Mouse (Mus musculus): ENCODE data around the gene Theg. TPM values are rescaled to one million over a fixed set of nuclear protein-coding genes. Genes with fewer than 3 reads are reported as not detected.

Theg gene
- total and polyA plus RNA-seq, 3 experiments: not detected

DNA sequence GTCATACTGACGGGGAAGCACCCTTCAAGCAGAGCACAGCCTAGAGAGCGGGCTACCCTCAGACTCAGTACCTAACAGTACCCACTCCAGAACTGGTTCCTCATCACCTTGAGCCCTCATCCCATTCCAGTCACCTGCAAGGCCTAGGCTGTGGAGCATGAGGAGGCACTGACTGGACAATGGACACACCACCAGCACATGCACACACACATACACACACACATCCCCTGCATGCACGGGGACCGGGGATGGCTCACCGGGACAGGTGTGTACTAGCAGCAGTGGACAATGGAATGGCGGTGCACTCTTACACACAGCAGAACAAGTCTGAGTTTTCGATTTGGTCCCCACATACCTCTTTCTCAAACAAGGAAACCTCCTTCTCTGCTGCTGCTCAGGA, 49.9 kb downstream of the Theg start:
- H3K9me3 ChIP-seq (replicated peaks; ENCODE audit: insufficient read depth, low read length): no peaks in the 10 kb centered on the region
- H3K27ac ChIP-seq (ENCODE audit: control insufficient read depth, low read depth, low read length): no peak overlapping the region
- no peak overlapping the region for H3K4me3 ChIP-seq (ENCODE audit: control insufficient read depth in 1 of 2, insufficient read depth in 1 of 2, low read depth in 2 of 2, low read length in 2 of 2)
- H3K4me1 ChIP-seq (ENCODE audit: control insufficient read depth in 1 of 2, insufficient read depth in 2 of 2, low read length in 2 of 2): no peaks in the 10 kb centered on the region; a peak in 1 of 4 replicates
- H3K9ac ChIP-seq (ENCODE audit: control insufficient read depth, low read depth, low read length, poor library complexity, severe bottlenecking): no peak overlapping the region
- H3K79me2 ChIP-seq (ENCODE audit: control insufficient read depth, insufficient read depth, low read length, poor library complexity): no peaks in the 10 kb centered on the region; the same call in 1 of the 2 replicates
- TF ChIP-seq ZC3H11A (IDR thresholded peaks at IDR 0.05; ENCODE audit: low read depth, low read length) (no peak), MYC (IDR thresholded peaks at IDR 0.05; ENCODE audit: low read depth, low read length) (no peak), HCFC1 (IDR thresholded peaks at IDR 0.05; ENCODE audit: low read depth, low read length) (no peak), POLR2AphosphoS5 (IDR thresholded peaks at IDR 0.05; ENCODE audit: borderline replicate concordance, low read depth, low read length) (no peak), ETS1 (IDR thresholded peaks at IDR 0.05; ENCODE audit: low read depth, low read length) (no peak), TBP (IDR thresholded peaks at IDR 0.05; ENCODE audit: low read depth, low read length) (no peak), ZKSCAN1 (IDR thresholded peaks at IDR 0.05; ENCODE audit: low read depth, low read length) (no peak), GABPA (IDR thresholded peaks at IDR 0.05; ENCODE audit: low read depth, low read length) (no peak), ZNF384 (IDR thresholded peaks at IDR 0.05; ENCODE audit: low read depth, low read length) (no peak), MAFK (IDR thresholded peaks at IDR 0.05; ENCODE audit: borderline replicate concordance, low read depth, low read length) (no peak), BHLHE40 (IDR thresholded peaks at IDR 0.05; ENCODE audit: borderline replicate concordance, low read depth, low read length) (no peak), SIN3A (IDR thresholded peaks at IDR 0.05; ENCODE audit: low read length) (no peak), TAL1 (IDR thresholded peaks at IDR 0.05; ENCODE audit: low read length) (no peak)
- H3K27me3 ChIP-seq (ENCODE audit: control insufficient read depth in 1 of 2, insufficient read depth in 2 of 2, low read length in 2 of 2): no peaks in the 10 kb centered on the region
- no peak for DNase-seq (ENCODE audit: low read depth, low spot score)
- 0 out of 4 replicates have a peak, but pooled peaks cover 0 to 3% of the 10 kb centered on the region in 2 experiments for H3K36me3 ChIP-seq (ENCODE audit: control insufficient read depth in 1 of 2, insufficient read depth in 2 of 2, low read length in 2 of 2)

DNA sequence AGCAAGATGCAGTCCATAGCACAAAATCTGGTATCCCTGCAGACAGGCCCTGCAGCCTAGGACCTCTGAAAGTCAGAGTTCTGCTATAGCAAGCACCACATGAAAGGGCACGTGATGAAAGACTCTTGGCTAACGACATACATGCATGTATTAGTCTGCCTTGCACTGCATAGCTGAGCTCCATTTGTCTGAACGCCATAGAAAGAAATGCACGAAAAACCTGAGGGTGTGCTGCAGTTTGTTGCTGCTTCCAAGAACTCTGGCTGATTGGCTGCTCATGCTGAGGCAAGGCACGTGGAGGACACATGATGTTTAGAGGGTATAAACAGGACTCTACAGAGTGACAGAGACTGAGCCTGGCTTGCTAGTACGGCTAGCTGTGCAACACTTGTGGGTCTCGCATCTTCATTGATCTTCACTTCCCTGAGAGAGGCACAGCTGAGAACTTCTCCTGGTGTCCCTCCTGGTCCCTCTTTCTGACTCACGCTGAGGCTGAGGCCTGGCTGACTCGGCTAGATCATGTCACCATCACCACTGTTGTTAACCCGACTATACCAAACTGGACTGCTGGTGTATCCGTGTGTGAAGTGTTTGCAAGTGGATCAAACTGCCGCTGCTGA, 50.6 kb downstream of the Theg start:
- no peak overlapping the region for H3K27ac ChIP-seq (ENCODE audit: control insufficient read depth, low read depth, low read length)
- TF ChIP-seq MYB (IDR thresholded peaks at IDR 0.05; ENCODE audit: low read depth, low read length) (no peak), NELFE (IDR thresholded peaks at IDR 0.05; ENCODE audit: low read depth, low read length) (no peak), POLR2A (IDR thresholded peaks at IDR 0.05; ENCODE audit: control insufficient read depth in 1 of 2, insufficient read depth in 1 of 2, low read depth in 1 of 2, low read length in 2 of 2, poor library complexity in 1 of 2) (no peak), ZMIZ1 (IDR thresholded peaks at IDR 0.05; ENCODE audit: low read depth, low read length) (no peak), TBP (IDR thresholded peaks at IDR 0.05; ENCODE audit: low read depth, low read length) (no peak), GATA1 (IDR thresholded peaks at IDR 0.05; ENCODE audit: low read depth, low read length) (no peak), E2F4 (IDR thresholded peaks at IDR 0.05; ENCODE audit: borderline replicate concordance, low read depth, low read length) (no peak), ZC3H11A (IDR thresholded peaks at IDR 0.05; ENCODE audit: low read depth, low read length) (no peak), ZNF384 (IDR thresholded peaks at IDR 0.05; ENCODE audit: low read depth, low read length) (no peak), RAD21 (IDR thresholded peaks at IDR 0.05; ENCODE audit: low read depth, low read length) (no peak), RCOR1 (IDR thresholded peaks at IDR 0.05; ENCODE audit: low read depth, low read length) (no peak), MAFK (IDR thresholded peaks at IDR 0.05; ENCODE audit: borderline replicate concordance, low read depth, low read length) (no peak), SIN3A (IDR thresholded peaks at IDR 0.05; ENCODE audit: low read length) (no peak), MAZ (IDR thresholded peaks at IDR 0.05; ENCODE audit: low read depth, low read length) (no peak), ELF1 (IDR thresholded peaks at IDR 0.05; ENCODE audit: low read depth, low read length) (no peak)
- no peaks in the 10 kb centered on the region; the same call in 1 of the 2 replicates for H3K79me2 ChIP-seq (ENCODE audit: control insufficient read depth, insufficient read depth, low read length, poor library complexity)
- H3K9me3 ChIP-seq (replicated peaks; ENCODE audit: insufficient read depth, low read length): no peaks in the 10 kb centered on the region
- no peak for DNase-seq (ENCODE audit: low read depth, low spot score)
- H3K36me3 ChIP-seq (ENCODE audit: control insufficient read depth in 1 of 2, insufficient read depth in 2 of 2, low read length in 2 of 2): 0 out of 4 replicates have a peak, but pooled peaks cover 0 to 3% of the 10 kb centered on the region in 2 experiments
- H3K27me3 ChIP-seq (ENCODE audit: control insufficient read depth in 1 of 2, insufficient read depth in 2 of 2, low read length in 2 of 2): no peaks in the 10 kb centered on the region
- H3K4me3 ChIP-seq (ENCODE audit: control insufficient read depth in 1 of 2, insufficient read depth in 1 of 2, low read depth in 2 of 2, low read length in 2 of 2): no peak overlapping the region
- H3K4me1 ChIP-seq (ENCODE audit: control insufficient read depth in 1 of 2, insufficient read depth in 2 of 2, low read length in 2 of 2): no peaks in the 10 kb centered on the region; a peak in 1 of 4 replicates
- H3K9ac ChIP-seq (ENCODE audit: control insufficient read depth, low read depth, low read length, poor library complexity, severe bottlenecking): no peak overlapping the region

All from MEL (cell line).